Mouse (Mus musculus) urinary bladder, postnatal 25 days (tissue): ENCODE measurements around the gene Rspo3.
A peak's percentile ranks its signal among the peaks of the same experiment; 100 is the strongest.

ENCODE experiments used
- DNase-seq: peaks from one replicate; pipeline ENCODE4 v3.0.0; 2022; ENCODE audit warnings: low spot score

Gene Rspo3

DNA sequence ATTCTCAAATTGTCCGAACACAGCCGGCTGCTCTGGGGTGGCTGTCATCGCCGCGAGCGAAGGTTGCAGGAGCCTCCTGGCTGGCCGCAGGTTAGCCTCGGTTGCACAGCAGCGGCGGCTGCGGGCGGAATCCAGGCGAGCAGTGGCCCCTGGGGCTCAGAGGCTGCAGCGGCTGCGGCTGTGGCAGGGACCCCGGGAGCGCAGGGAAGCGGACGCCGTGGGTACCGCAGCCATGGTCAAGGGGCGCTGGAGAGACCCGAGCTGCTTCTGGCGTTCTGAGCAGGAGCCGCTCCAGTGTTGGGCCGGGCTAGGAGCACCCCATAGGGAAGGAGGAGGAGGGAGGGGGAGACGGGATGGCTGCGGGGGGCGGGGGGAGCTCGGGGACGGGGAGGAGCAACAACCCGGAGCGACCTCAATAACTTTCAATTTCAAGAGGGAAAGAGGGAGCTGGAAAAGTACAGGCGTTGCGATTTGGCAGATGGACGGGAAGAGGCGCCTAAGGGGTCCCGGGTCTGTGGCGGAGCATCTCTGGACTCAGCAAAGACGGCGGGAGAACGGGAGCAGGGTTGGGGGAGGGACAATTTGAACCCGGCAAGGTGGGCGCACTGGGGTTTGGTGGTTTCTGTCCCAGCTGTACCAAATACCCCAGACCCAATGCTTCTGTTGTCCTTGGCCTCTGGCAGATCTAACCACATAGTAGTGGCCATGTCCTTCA is at the start of gene Rspo3:
Rspo3 (minus strand) TSS at position 322 of the 715 bp plus-strand sequence.
- peak; percentile 5 for DNase-seq

DNA sequence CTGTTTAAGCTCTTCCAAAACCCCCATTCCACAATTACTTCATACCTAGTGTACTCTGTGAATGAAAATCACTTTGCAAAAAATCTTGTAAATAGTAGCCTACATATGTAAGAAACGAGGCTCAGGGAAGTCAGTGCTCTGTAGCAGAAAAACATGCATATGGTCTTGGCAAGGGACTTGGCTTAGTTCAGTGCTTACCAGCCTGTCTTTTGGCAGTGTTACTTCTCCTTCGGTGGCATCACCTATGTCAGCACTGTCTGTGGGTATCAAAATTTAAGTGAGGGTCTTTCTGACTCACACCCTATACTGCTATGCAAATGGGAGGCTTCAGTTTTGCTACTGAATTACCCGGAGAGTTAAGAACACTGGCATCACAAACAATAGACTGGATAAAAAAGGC is 46.3 kb upstream of the Rspo3 start:
- DNase-seq: no peak

DNA sequence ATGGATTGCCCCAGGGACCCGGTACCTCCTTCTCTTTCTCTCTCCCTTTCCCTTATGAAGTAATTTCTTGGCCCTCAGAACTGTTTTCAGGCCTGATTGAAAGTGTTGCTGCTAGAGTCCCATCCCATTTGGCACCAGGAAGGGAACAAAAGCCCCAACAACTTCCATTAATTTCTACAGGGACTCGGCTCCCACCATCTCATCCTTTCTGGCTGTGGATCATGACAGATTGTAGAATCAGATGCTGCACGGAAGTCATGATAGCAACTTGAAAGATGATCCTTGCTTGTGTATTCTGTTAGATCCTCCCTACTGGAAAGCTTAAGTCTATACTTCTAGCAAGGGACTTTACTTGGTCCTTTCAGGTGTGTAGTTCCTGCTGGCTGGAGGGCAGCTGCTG is 45.8 kb upstream of the Rspo3 start:
- DNase-seq: no peak

DNA sequence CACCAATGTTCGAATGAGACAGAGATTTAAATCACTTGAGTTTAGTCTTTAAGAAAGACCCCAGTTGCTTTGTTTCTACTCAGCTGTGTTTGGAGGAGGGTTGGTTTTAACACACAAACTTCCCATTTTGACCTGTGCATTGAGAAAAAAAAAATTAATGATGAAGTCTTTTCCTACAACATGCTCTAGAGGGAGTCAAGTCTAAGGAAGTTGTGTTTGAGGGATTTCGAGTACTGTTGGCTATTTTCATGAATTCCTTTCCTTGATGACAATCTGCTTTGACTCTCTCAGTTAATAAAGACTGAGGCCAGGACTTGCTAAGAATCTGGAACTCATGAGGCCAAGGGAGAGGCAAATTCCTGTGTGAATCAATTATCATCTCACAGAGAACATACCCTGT is 20.3 kb upstream of the Rspo3 start:
- DNase-seq: no peak

DNA sequence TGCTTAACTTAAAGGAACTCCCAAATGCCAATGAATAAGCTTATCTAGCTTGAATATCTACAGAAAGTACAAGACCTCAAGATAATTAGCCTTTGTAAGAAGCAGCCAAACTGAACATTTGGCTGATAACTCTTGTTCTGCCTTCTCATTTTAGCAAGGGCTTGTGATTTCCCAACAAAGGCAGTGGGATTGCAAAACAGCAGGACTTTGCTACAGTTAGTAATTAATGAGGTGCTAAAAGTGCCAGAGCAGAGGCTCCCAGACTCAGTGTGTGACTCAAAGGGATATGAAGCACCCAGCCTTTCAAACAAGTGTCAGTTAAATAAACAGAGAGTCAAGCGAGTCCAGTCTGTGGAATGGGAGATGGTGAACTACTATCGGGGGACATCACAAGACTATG is 18.7 kb upstream of the Rspo3 start:
- DNase-seq: no peak

DNA sequence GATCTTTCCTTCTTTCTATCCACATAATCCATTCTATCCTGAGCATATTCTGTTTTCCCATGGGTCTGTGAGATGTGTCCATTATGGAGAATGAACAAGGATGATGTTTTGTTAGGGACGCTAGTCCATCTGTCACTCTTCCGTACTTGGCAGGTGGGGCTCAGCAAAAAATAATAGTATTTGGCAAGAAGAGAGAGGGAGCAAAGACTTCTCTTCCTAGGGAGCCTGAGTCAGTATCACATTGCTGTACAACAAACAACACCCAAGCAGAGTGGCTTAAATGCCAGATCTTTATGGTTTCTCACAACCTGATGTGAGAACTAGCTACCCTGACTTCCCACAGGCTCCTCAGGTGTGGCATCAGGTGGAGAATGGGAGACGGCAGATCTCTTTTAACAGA is 7.3 kb upstream of the Rspo3 start:
- no peak for DNase-seq

DNA sequence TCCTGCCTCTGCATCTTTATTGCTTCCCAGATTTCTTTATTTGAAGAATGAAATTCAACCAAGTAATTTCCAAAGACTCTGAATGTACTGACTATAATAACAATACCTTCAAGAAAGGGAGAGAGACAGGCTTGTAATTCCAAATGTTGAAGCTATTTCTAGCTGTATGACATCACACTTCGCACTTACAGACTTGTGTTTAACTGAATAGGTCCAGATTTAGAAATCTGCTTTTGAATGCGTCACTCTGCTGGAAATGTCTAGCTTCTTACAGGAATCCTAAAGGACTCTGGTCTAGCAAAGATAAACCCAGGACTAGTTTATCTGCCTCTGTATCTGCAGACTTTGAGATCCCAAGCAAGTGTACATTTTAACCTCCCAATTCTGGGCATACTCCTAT is 3.8 kb upstream of the Rspo3 start:
- DNase-seq: no peak

DNA sequence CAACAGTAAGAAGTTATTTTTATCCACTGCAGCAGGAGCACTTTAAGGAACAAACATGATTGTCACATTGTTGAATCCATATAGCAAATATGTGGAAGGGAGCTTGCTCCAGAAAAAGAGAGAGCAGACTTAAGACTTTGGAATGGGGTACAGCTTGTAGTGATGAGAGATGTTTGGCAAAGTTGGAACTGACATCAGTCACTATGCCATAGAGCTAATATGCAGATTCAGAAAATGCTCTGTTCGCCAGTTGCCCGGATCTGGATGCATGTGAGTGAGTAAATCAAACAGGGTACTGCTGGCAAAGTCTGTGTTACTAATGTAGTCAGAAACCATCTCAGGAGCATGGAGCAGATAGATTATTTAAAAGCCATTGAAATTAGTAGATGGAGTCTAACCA is 3.1 kb upstream of the Rspo3 start:
- DNase-seq: no peak

DNA sequence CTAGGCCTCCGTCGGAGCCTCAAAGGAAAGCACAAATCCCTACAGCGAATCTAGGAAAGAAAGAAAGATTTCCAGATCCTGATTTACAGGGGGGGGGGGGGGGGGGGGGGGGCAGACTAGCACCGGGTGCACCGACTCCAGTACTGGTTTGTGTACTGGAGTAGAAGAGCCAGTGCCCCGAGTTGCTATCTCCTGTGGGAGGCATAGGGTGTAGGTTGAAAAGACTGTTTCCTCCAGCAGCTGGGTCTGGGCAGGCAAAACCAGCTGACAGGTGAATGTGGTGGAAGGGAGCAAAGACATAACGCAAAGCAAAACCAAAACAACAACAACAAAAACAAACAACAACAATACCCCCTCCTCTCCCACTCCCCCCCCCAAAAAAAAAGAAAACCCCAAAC is 838 bp downstream of the Rspo3 start:
- DNase-seq: no peak

DNA sequence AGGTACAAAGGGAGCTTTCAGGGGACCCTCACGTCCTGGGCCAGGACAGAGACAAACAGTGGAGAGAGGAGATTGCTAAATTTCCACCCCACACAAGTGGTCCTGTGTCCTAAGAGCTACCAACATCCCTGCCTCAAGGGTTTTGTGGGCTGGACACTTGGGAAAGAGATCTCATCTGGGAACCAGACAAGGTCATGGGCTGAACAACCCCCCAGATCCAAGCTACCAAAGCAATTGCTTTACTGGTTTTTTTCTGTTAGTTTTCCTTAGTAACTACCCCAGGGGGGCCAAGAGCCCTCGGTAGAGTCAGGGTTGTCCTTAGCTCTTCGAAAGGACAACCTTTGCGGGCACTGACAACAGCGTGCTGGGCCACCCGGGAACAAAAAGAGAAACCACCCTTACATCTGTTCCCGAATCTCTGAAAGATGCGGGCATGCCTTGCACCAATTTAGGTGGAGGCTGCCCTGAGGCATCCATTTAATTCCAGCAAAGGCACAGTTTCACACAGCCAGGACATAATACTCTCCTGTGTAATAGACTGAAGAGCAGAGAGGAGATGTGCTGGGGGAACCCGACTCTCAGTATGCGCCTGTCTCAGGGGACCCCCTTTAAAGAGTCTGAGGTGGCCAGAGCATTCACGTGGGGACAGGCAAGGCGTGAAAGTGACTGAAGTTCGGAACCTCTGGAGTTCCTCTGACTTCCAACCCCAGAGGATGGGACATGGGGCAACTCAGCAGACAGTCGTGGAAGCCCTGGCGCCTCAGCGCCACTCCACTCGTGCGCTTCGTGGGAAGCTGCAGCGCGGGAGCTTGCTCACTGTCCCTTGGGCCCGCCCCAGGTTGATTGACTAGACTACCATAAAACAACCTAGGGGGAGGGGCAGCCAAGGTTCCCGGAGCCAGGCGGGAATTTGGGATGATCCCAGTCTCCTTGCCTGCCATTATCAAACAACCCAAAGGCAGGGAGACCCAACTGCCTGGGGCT is 1.5 kb downstream of the Rspo3 start:
- DNase-seq: peak; percentile 3

DNA sequence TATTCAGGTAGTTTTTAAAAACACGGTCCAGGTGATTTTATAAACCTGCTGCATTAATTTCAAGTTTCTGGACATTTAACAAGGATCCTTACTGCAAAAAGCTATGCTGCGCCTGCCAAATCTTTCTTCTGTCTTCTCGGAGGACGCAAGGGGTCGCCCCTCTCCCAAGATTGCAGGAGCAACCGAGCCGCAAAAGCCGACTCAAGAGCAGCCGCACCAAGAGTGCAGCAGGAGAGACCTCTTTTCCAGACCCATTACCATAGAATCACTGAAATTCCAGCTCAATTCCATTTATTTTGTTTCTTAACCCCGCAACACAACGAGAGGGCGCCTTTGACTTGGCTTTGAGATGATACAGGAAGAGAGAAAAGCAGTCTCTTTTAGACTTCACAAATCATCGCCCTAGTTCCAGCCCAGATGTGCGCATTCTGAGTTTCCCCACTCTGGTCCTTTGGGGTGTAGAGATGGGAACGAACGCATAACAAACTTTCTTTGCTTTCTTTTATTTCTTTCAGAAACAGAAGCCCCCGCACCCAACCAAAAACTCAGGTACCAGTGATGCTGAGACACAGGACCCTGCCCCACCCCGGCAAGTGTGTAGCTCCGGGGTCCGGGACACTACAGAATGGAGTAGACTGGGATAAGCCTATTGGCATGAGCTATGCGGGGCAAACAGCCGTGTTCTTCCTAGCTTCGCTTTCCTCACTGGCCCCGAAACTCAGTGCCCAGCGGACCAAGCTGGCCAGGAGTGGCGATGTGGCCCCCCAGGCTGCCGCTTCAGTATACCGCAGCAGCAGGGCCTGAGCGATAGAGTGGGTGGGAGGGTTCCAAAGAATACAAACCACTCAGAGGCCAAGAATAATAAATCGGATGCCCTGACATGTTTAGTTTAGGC is 2.6 kb downstream of the Rspo3 start:
- peak; percentile 48 for DNase-seq

DNA sequence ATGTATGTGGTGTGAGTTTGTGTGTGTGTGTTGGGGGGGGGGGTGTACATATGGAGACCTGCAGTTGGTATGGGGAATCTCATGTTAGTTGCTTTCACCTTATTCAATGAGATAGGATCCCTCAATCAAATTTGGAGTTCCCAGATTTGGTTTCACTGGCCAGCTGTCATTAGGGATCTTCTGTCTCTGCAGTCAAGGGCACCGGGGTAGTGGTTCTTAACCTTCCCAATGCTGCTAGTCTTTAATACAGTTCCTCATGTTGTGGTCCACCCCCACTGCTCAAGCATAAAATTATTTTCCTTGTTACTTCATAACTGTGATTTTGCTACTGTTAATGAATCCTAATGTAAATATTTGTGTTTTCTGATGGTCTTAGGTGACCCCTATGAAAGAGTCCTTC is 22.1 kb downstream of the Rspo3 start:
- DNase-seq: no peak

DNA sequence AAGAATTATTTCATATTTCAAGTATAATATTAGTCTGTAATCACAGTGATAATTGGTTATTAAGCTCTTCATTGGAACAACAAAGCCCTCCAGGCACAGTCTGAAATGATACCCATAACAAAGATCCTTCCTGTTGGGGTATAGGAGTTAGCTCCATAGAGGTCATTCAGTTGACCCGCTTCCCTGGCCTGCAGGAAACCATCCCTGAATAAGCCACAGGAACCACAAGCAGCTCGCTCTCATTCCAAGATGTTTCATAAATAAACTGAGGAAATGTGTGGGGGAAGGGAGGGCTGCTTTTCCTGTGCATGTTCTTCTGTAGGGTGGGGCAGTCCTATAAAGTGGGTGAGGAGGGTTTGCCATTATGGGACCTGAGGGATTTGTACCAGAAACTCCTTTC is 27.5 kb downstream of the Rspo3 start:
- no peak for DNase-seq

DNA sequence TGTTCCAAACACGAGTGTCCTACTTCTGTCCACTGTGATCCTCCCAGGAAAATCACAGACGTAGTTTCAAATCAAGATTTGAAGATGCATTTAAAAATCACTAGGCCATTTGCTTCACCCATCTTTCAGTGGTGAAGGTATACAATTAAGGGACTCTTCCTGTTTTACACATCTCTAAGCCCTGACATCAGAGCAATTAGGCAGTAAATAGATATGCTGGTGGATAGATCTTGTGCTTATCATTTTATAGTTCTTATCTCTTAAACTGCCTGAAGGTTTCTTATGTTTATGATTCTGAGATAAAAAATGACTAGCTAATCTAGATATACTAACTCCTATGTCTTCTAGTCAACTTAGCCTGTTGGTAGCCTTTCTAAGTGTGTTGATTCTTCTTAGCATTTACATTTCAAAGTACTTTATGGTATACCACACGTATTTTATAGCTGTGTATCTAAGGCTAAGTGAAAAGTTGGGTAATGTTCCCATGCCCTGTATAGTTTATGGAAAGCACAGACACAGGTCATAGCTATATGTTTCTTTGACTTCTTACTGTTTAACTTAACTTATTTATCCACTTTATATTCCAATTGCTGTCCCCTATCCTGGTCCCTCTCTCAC is 38.4 kb downstream of the Rspo3 start:
- DNase-seq: no peak

DNA sequence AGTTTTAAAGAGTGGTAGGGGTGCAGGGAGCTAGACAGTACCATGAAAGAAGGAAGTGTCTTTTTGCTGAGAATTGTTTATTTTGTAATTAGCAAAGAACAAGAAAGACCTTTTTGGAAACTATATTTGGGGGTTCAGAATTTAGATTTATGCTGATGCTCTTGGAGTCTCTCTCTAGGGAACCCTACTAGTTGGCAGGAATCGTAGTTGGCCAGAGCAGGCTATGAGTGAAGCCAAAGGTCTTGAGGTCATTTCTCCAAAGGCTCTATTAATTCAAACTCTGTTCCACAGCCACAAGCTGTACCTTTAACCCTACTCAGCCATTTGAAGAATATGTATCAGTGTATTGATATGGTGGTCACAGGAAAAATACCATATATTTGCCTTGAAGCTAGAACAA is 41.7 kb downstream of the Rspo3 start:
- DNase-seq: no peak

DNA sequence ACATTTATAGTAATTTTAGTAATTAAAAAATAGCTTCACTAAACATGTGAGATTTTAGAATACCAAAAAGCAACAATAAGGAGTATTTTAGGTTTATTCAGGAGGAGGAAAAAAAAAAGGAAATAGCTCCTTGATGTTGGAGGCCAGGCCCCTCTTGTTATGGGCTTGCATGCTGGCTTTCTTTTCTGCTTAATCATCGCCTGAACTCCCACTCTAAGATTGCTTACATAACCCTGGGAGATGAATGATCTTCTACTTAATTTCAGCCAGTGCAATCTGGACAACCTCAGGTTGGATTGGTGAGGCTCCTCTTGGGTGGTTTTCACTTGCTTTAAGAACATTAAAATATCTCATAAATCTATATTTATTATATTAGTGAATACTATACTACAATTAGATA is 54.7 kb downstream of the Rspo3 start:
- DNase-seq: no peak

DNA sequence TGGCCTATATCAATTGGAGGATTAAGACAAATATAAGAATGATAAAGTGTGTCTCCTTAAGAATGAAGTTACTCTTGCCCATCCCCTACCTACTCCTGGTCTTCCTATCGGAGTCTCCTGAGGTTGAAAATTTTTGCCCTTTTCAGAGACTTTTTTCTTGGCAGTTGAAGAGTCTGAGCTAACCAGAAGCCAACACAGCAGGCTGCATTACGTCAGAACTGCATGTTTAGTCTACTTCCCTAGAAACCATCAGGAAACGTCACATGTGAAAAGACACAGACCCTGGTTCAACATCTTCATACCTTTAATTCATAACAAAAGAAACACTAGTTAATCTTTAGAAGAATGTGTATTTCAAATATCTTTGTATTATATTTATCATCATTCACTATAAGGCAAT is 56.3 kb downstream of the Rspo3 start:
- DNase-seq: no peak

DNA sequence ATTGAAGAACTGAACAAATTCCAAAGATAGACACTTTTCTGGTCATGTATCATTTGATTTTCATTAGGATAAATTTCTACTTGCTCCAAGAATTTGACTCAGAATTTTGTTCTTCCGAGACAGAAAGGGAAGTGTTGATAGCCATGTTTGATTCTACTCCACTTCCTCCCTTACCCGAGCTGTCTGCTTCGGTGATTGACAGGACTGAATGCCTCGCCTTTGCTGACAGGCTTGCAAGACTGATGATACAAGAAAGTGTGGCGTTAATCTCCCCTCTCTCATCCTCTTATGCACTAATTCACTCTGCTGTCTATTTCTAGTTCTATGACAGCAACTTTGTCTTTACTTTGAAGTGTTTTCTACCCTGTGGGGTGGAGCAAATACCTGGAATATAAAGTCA is 65.2 kb downstream of the Rspo3 start:
- DNase-seq: no peak

DNA sequence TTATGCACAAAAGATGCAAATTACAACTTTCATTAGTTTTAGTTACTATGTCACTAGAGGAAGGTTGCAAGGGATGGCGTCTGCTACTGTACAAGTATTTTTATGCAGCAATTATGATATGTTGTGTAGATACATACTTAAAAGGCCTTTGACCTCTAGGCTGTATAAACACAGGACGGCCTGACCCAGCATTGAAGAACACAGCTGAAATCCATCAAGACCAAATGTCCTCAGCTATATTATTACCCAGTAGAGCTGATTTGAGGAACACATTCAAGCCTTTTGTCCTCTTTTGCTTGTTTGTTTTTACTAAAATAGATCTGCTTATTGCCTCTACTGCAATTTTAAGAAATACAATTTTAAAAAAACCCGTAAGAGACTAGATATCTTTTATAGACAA is 75.6 kb downstream of the Rspo3 start:
- no peak for DNase-seq

DNA sequence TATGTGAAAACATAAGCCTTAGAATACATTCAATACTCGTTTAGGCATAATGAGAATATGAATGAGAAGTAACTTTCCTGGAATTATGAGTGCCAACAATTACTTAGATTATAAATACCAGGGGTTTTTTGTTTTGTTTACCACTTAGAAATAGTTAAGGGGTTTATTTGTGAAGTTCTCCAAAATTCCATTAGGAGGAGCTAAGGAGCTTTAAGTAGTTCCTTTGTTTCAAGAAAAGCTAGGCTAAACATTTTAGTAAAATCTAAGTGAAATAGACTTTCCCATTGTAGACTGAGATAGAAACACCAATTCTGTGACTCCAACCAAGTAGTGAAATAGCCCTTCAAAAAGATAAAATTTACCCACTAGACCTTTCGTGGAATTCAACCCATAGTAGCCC is 76.0 kb downstream of the Rspo3 start:
- DNase-seq: no peak

DNA sequence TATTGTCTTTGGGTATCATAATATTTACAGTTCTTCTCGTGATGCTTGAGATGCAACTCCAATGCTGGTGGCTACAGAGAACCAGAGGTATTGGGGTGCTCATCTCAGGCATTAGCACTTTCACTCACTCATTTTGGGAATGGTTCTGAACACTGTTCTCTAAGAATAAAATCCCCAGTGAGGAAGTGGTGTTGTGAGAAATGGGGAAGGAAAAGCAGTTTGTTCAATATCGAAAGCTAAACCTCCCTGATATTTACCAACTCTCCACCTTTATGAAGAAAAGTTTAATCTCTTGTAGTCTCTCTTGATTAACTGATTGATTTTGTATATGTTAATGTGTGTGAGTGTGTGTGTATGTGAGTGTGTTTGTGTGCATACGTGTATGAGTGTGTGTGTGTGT is 90.6 kb downstream of the Rspo3 start:
- no peak for DNase-seq

DNA sequence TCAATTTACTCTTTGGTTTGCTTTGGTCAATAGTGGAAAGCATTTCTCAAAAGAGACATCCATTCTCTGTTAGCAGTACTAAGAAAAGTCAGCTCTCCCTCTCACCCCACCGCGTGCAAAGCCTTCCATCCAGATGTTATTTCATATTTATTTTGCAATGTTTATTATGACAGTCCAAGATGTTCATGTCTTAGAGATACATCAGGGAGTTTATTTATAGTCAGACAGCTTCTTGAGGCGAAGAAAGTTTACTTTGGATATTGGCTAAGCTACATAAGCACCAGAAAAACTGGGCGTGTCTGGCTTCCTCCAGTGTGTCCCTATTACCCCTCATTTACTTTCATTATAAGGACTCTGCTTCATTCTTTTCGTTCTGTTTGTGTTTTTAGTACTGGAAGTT is 94.4 kb downstream of the Rspo3 start:
- no peak for DNase-seq
